Mouse (Mus musculus) embryonic facial prominence, embryonic 14.5 days (tissue): ENCODE results near the gene Abhd4. TPM values are rescaled to one million over a fixed set of nuclear protein-coding genes. Genes with fewer than 3 reads are reported as not detected.

Source experiments
- ATAC-seq: fragments of 200-750 bp; cut with Nextera tagmentation; 2 replicates; pipeline ENCODE4 v1.8.0; 2017; ENCODE audit warnings: low read depth, moderate number of reproducible peaks, moderate TSS enrichment
- DNase-seq: peaks from one replicate; pipeline ENCODE4 v3.0.0-alpha.2; 2015; ENCODE audit warnings: low spot score
- H3K27ac ChIP-seq: fragments of 300-500 bp; sonication (generic); replicated peaks from 2 replicates; pipeline ENCODE4 v1.5.1; 2014; ENCODE audit warnings: low read depth, mild to moderate bottlenecking, low read length, moderate library complexity
- H3K27me3 ChIP-seq: fragments of 300-500 bp; sonication (generic); replicated peaks from 2 replicates; pipeline ENCODE4 v1.6.1; 2014; ENCODE audit warnings: low read length; ENCODE audit not compliant: control insufficient read depth, insufficient read depth
- H3K36me3 ChIP-seq: fragments of 300-500 bp; sonication (generic); 2 replicates; pipeline ENCODE4 v1.6.1; 2014; ENCODE audit warnings: low read length, mixed read lengths; ENCODE audit not compliant: control insufficient read depth, insufficient read depth
- H3K4me1 ChIP-seq: fragments of 300-500 bp; sonication (generic); 2 replicates; pipeline ENCODE4 v1.6.1; 2014; ENCODE audit warnings: antibody characterized with exemption, low read length; ENCODE audit not compliant: control insufficient read depth, insufficient read depth
- H3K4me2 ChIP-seq: fragments of 300-500 bp; sonication (generic); 2 replicates; pipeline ENCODE4 v1.6.1; 2014; ENCODE audit warnings: low read depth, mild to moderate bottlenecking, low read length, moderate library complexity, mixed read lengths
- H3K4me3 ChIP-seq: fragments of 300-500 bp; sonication (generic); 2 replicates; pipeline ENCODE4 v1.5.1; 2014; ENCODE audit warnings: low read depth, mild to moderate bottlenecking, low read length
- H3K9ac ChIP-seq: fragments of 300-500 bp; sonication (generic); 2 replicates; pipeline ENCODE4 v1.6.1; 2014; ENCODE audit warnings: low read depth, mild to moderate bottlenecking, low read length, moderate library complexity, mixed read lengths
- H3K9me3 ChIP-seq: fragments of 300-500 bp; sonication (generic); 2 replicates; pipeline ENCODE4 v1.6.1; 2016; ENCODE audit warnings: low read length; ENCODE audit not compliant: control insufficient read depth
- WGBS: fragments of 180-500 bp; shearing (Covaris S2); extraction: QIAGEN DNeasy Blood & Tissue Kit; methylation state at CpG from one replicate; pipeline ENCODE4 v1.1.7; 2014; 5-methylcytosine and 5-hydroxymethylcytosine counted together
- polyA plus RNA-seq: library from polyadenylated mRNA; unstranded; fragments of >200 nt; fragmentation: Nextera tagmentation; extraction: Ambion mirVana; gene quantifications from 2 replicates; pipeline ENCODE4 v1.2.1, GENCODE M21; 2014

Abhd4 gene
- polyA plus RNA-seq, 1 experiment from 2014 or later = 59.0 TPM

DNA sequence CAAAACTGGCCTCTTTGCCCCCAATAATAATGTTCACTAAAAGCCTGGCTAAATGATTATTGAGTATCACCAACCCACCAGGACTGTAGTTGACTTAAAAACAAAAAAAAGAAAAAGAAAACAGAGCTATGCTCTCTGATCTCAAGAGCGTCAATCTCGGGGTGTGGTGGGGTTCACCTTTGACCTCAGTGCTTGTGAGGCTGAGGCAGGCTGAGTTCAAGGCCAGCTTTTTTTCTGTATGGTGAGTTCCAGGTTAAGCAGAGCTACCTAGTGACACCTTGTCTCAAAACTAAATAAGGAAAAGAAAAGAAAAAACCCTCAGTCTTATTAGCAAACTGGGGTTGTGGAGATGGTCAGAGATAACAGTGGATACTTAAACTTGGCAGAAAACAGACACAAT is 43.6 kb upstream of the Abhd4 start:
- H3K9me3 ChIP-seq = no peaks in the 10 kb centered on the region
- H3K27ac ChIP-seq = no peak overlapping the region
- no peak for ATAC-seq
- no peaks in the 10 kb centered on the region for H3K36me3 ChIP-seq
- no peak overlapping the region for H3K9ac ChIP-seq
- 0 out of 2 replicates have a peak, but pooled peaks cover 6% of the 10 kb centered on the region for H3K4me1 ChIP-seq
- no peaks in the 10 kb centered on the region for H3K27me3 ChIP-seq
- 78% methylated on average over 2 of the region's 2 CpGs for WGBS
- no peak for DNase-seq
- no peak overlapping the region for H3K4me3 ChIP-seq
- H3K4me2 ChIP-seq = no peak overlapping the region

DNA sequence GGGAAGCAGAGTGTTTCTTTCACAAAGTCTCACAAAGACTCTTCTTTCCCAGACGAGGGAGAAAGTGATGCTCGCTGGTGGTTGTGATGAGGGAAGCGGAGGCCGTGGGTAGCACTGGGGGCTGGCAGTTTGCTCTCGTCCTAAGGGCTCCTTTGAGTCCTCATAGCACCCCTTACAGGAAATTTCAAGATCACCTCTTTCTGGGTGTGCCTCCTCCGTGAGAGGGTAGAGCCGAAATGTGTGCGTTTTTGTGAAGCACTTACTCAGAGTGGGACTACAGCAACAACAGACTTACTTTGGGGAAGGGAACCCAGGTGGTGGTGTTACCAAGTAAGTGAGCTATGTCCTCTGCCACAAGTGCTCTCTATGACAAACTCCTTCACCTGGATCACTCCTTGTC is 42.8 kb upstream of the Abhd4 start:
- Histone ChIP-seq H3K9me3 (no peaks in the 10 kb centered on the region), H3K4me1 (0 out of 2 replicates have a peak, but pooled peaks cover 6% of the 10 kb centered on the region), H3K27me3 (no peaks in the 10 kb centered on the region), H3K36me3 (no peaks in the 10 kb centered on the region), H3K4me3 (no peak overlapping the region), H3K27ac (no peak overlapping the region), H3K9ac (no peak overlapping the region), H3K4me2 (no peak overlapping the region)
- 83% methylated on average over 8 of the region's 8 CpGs for WGBS
- ATAC-seq (no peak), DNase-seq (no peak)

DNA sequence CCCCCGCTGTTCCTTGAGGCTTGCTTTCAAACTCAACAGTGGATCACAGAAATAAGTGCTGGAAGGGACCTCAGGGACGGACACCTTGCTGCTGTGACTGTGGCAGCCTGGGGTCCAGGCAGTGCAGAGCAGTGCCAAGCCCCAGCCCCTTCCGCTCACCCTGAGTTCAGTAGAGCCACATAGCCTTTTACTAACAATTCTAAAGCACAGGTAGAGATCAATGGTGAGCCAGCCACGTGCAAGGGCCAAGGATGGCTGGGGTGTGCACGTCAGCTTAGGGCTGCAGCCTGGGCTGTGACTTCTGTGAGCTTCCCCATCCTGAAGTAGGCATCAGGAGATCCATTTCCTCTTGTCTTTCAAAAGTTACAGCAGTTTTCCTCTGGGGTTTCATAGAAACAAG is 42.2 kb upstream of the Abhd4 start:
- Histone ChIP-seq H3K4me1 (0 out of 2 replicates have a peak, but pooled peaks cover 6% of the 10 kb centered on the region), H3K9ac (no peak overlapping the region), H3K36me3 (no peaks in the 10 kb centered on the region), H3K9me3 (no peaks in the 10 kb centered on the region), H3K4me3 (no peak overlapping the region), H3K27me3 (no peaks in the 10 kb centered on the region), H3K4me2 (no peak overlapping the region), H3K27ac (no peak overlapping the region)
- WGBS = 84% methylated on average over 5 of the region's 5 CpGs
- DNase-seq (no peak), ATAC-seq (no peak)

DNA sequence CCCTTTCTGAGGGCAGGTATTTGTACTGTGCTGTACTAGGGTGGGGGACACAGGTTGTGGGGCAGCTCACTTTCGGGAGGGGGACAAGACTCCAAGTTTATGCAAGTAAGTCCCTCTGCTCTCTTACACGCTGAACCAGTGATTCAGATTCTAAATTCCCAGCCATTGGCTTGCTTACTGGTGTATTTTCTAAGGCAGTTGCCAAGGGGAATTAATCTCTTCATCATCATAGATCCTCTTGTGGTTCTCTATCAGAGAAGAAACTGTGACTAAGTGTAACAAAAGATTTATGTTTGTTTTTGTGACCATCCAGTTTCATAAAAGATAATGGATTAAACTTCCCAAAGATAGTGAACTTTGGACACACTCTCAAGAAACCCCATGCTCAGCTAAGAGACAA is 40.3 kb upstream of the Abhd4 start:
- Histone ChIP-seq H3K4me3 (no peak overlapping the region), H3K9me3 (no peaks in the 10 kb centered on the region), H3K4me2 (no peak overlapping the region), H3K27me3 (no peaks in the 10 kb centered on the region), H3K27ac (no peak overlapping the region), H3K36me3 (no peaks in the 10 kb centered on the region), H3K9ac (no peak overlapping the region), H3K4me1 (peaks cover 13% of the 10 kb centered on the region)
- no peak for ATAC-seq
- DNase-seq = no peak
- WGBS = 78% methylated on average over 2 of the region's 2 CpGs

DNA sequence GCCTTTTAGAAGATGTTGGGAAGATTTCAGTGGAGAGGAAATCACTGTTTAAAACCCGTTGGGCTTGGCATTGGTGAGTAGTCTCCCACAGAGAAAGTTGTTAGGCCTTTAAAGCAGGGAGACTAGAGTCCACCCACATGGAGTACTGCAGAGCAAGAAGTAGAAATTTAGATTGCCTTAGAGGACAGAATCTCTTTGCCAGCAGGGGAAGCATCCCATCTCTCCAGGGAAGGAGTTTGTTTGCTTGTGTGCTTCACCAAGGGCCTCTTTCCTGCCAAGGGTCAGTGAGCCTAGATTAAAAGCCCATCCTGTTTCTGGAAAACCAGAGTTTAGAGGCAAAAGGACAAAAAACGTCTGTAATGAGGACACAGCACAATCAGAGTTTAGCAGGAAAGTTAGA is 39.5 kb upstream of the Abhd4 start:
- no peak overlapping the region for H3K4me2 ChIP-seq
- no peaks in the 10 kb centered on the region for H3K36me3 ChIP-seq
- H3K4me3 ChIP-seq = no peak overlapping the region
- ATAC-seq (no peak), DNase-seq (no peak)
- no peak overlapping the region for H3K9ac ChIP-seq
- no peaks in the 10 kb centered on the region for H3K9me3 ChIP-seq
- no peaks in the 10 kb centered on the region for H3K27me3 ChIP-seq
- no peak overlapping the region for H3K27ac ChIP-seq
- WGBS = 28% methylated on average over 2 of the region's 2 CpGs
- H3K4me1 ChIP-seq = peaks cover 19% of the 10 kb centered on the region

DNA sequence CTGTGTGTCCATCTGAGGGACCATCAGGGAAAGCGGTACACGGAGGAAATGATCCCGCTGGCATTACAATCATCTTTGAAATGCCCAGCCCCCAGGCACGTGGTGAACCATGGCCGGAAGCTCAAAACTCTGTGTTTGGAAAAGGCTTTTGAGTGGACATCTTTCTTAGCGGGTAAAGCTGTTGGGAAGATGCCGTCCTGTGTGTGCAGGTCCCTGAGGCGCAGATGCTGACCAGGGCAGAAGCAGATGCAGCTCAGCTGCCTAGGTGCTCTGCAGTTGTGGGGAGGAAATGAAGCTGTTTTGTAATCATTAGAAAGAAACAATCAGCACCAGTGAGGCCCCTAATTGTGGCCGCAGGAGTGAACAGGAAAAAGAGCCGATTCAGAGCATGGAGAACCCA is 39.1 kb upstream of the Abhd4 start:
- Histone ChIP-seq H3K4me2 (no peak overlapping the region), H3K9me3 (no peaks in the 10 kb centered on the region), H3K9ac (no peak overlapping the region), H3K27ac (no peak overlapping the region), H3K27me3 (no peaks in the 10 kb centered on the region), H3K4me3 (no peak overlapping the region), H3K4me1 (peaks cover 21% of the 10 kb centered on the region), H3K36me3 (no peaks in the 10 kb centered on the region)
- DNase-seq (no peak), ATAC-seq (no peak)
- WGBS = 58% methylated on average over 10 of the region's 10 CpGs

DNA sequence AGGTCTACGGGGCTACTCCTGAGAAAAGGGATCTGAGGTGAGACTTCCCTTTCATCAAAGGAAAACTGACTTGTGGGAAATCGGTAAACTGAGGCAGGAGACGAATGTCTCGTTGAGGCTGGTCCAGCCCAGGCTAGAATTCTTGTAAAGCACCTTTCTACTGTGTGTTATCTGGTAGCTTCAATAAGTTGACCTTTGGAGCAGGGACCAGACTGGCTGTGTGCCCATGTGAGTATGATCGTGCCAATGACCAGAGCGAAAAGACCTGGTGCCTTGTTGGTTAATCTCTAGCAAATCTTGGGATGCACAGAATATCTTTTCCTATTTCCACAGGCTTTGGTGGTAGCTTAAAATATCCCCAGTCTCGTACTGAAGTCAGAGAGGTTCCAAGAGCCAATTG is 37.9 kb upstream of the Abhd4 start:
- Histone ChIP-seq H3K4me3 (no peak overlapping the region), H3K4me2 (no peak overlapping the region), H3K27me3 (no peaks in the 10 kb centered on the region), H3K9me3 (no peaks in the 10 kb centered on the region), H3K9ac (no peak overlapping the region), H3K4me1 (peaks cover 21% of the 10 kb centered on the region), H3K27ac (no peak overlapping the region), H3K36me3 (no peaks in the 10 kb centered on the region)
- WGBS = 81% methylated on average over 7 of the region's 7 CpGs
- DNase-seq (no peak), ATAC-seq (no peak)

DNA sequence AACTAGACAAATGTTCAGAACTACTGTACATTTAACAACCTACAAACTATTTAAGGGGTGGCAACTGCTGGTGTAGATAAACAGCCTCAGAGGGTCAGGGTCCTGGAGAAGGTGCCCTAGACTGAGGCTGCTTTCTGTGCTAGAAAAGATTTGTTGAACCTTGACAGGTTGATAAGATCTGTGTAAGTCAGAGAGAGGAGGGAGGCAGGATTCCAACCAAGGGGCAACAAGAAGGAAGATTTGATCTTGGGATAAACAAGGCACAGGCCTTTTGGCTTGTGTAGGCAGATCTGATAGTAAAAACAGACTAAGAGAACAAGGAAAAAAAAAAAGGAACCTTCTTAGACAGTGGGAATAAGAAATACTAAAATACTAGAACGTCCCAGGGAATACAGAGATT is 35.8 kb upstream of the Abhd4 start:
- no peaks in the 10 kb centered on the region for H3K9me3 ChIP-seq
- no peaks in the 10 kb centered on the region for H3K36me3 ChIP-seq
- no peak for DNase-seq
- H3K27ac ChIP-seq = no peak overlapping the region
- H3K9ac ChIP-seq = no peak overlapping the region
- ATAC-seq = no peak
- peaks cover 21% of the 10 kb centered on the region for H3K4me1 ChIP-seq
- no peaks in the 10 kb centered on the region for H3K27me3 ChIP-seq
- 22% methylated on average over 1 of the region's 1 CpGs for WGBS
- no peak overlapping the region for H3K4me2 ChIP-seq
- H3K4me3 ChIP-seq = no peak overlapping the region

DNA sequence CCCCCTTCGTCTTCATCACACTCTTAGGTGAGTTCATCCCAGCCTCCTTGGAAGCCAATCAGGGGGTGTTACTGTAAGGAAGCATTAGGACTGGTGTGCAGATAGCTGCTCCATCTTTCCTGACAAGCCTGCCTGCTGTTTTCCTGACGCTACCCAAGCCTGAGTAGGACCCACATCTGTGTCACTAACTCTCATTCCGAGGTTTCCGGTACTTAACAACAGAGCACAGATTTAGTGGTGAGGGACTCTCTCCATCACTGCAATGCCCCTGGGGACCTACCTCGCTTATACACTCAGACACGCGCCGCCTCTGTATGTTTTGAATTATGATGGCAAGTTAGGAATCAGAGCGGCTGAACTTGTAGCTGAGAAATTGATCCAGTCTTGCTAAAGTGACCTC is 35.3 kb upstream of the Abhd4 start:
- ATAC-seq = 0 out of 2 replicates have a peak, but pooled peaks have one; percentile 48
- no peaks in the 10 kb centered on the region for H3K36me3 ChIP-seq
- no peak overlapping the region for H3K4me3 ChIP-seq
- no peak overlapping the region for H3K9ac ChIP-seq
- peak; percentile 37 for DNase-seq
- no peak overlapping the region for H3K4me2 ChIP-seq
- WGBS = 40% methylated on average over 9 of the region's 9 CpGs
- H3K4me1 ChIP-seq = peaks cover 21% of the 10 kb centered on the region
- H3K27me3 ChIP-seq = no peaks in the 10 kb centered on the region
- H3K27ac ChIP-seq = no peak overlapping the region
- no peaks in the 10 kb centered on the region for H3K9me3 ChIP-seq
